Mouse (Mus musculus) liver, embryonic 16.5 days (tissue): ENCODE measurements at regions not wholly inside any gene's neighbourhood (a gene's known extent, or its start where the extent isn't known, plus 50 kb on each side); places are given as distances from the start of the nearest gene placed in this dataset.

Source experiments
- ATAC-seq: fragments of 200-750 bp; cut with Nextera tagmentation; 2 replicates; pipeline ENCODE4 v1.8.0; 2017; ENCODE audit warnings: low read depth, mild to moderate bottlenecking, moderate number of reproducible peaks, moderate library complexity
- H3K27ac ChIP-seq: fragments of 300-500 bp; sonication (generic); 2 replicates; pipeline ENCODE4 v1.5.1; 2014; ENCODE audit warnings: mild to moderate bottlenecking, low read length
- H3K27me3 ChIP-seq: fragments of 300-500 bp; sonication (generic); 2 replicates; pipeline ENCODE4 v1.6.1; 2014; ENCODE audit warnings: low read depth, low read length, mixed read lengths; ENCODE audit not compliant: control insufficient read depth, insufficient read depth
- H3K36me3 ChIP-seq: fragments of 300-500 bp; sonication (generic); 2 replicates; pipeline ENCODE4 v1.6.1; 2014; ENCODE audit warnings: mild to moderate bottlenecking; ENCODE audit not compliant: control insufficient read depth, insufficient read depth
- H3K4me1 ChIP-seq: fragments of 300-500 bp; sonication (generic); 2 replicates; pipeline ENCODE4 v1.6.1; 2014; ENCODE audit warnings: low read depth, low read length, mixed read lengths; ENCODE audit not compliant: control insufficient read depth
- H3K4me2 ChIP-seq: fragments of 300-500 bp; sonication (generic); 2 replicates; pipeline ENCODE4 v1.6.1; 2014; ENCODE audit warnings: low read depth, low read length, mixed read lengths
- H3K4me3 ChIP-seq: fragments of 300-500 bp; sonication (generic); 2 replicates; pipeline ENCODE4 v1.5.1; 2014; ENCODE audit warnings: low read depth, mild to moderate bottlenecking, low read length
- H3K9ac ChIP-seq: fragments of 300-500 bp; sonication (generic); 2 replicates; pipeline ENCODE4 v1.6.1; 2014; ENCODE audit warnings: low read depth, low read length
- H3K9me3 ChIP-seq: fragments of 300-500 bp; sonication (generic); replicated peaks from 2 replicates; pipeline ENCODE4 v1.6.1; 2016; ENCODE audit warnings: low read length; ENCODE audit not compliant: control insufficient read depth
- WGBS: fragments of 180-500 bp; shearing (Covaris S2); extraction: QIAGEN DNeasy Blood & Tissue Kit; methylation state at CpG from one replicate; pipeline ENCODE4 v1.1.7; 2014; ENCODE audit not compliant: insufficient replicate concordance; 5-methylcytosine and 5-hydroxymethylcytosine counted together

DNA sequence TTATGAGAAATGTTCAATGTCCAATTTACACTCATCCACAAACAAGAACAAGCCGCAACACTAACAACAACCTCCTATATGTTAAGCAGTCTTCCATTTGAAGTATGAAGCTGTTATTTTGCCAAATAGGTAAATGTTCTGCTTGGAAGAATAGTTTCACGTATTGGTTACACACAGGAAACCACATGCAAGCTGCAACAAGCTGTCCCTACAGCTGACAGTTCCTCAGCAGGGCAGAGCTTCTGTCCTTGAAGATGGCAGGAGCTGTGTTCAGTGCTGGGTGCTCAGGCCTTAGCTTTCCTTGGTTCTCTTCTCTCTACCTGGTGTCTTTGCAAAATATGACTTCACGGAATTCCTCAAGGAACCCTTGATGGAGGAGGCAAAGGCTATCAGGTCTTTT is 294.1 kb upstream of the Rnaseh2b start:
- WGBS = 39% methylated on average over 3 of the region's 3 CpGs
- ATAC-seq = no peak
- Histone ChIP-seq H3K36me3 (no peaks in the 10 kb centered on the region), H3K4me2 (no peak overlapping the region), H3K4me3 (no peak overlapping the region), H3K4me1 (no peaks in the 10 kb centered on the region), H3K27ac (no peak overlapping the region), H3K9ac (no peak overlapping the region), H3K9me3 (no peaks in the 10 kb centered on the region), H3K27me3 (no peaks in the 10 kb centered on the region)

DNA sequence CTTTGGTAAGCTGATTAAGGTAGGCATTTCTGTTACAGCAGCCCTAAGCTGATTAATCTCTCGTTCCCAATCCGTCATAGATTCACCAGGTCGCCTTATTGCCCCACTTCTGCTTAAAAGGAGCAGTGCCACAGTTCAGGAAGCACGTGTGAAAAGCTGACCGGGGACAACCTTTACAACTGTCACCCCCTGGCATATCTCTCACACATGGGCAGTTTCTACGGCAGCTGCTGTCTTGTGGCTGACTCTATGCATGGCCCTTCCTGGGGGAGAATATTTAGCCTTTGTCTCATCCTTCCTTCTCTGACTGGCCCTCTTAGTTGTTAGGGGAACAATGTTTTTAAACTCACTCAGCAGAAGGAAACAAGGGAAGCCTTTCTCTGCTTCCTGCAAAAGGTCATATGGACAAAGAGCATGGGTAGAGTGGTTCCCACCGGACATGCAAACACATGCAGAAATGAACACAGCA is 290.9 kb upstream of the Rnaseh2b start:
- H3K36me3 ChIP-seq = no peaks in the 10 kb centered on the region
- no peak overlapping the region for H3K27ac ChIP-seq
- no peak overlapping the region for H3K9ac ChIP-seq
- peak; percentile 41 for ATAC-seq
- no peaks in the 10 kb centered on the region for H3K4me1 ChIP-seq
- 15% methylated on average over 7 of the region's 7 CpGs for WGBS
- no peaks in the 10 kb centered on the region for H3K9me3 ChIP-seq
- no peak overlapping the region for H3K4me2 ChIP-seq
- H3K27me3 ChIP-seq = no peaks in the 10 kb centered on the region
- H3K4me3 ChIP-seq = no peak overlapping the region

GRCm38 (mm10) chr14:62002131-62002530 is 290.3 kb upstream of the Rnaseh2b start:
- no peak for ATAC-seq
- Histone ChIP-seq H3K4me2 (no peak overlapping the region), H3K27me3 (no peaks in the 10 kb centered on the region), H3K9me3 (no peaks in the 10 kb centered on the region), H3K9ac (no peak overlapping the region), H3K27ac (no peak overlapping the region), H3K36me3 (no peaks in the 10 kb centered on the region), H3K4me3 (no peak overlapping the region), H3K4me1 (no peaks in the 10 kb centered on the region)
- WGBS = 53% methylated on average over 5 of the region's 5 CpGs

GRCm38 (mm10) chr14:62003013-62003781 is 289.2 kb upstream of the Rnaseh2b start:
- Histone ChIP-seq H3K27me3 (no peaks in the 10 kb centered on the region), H3K27ac (no peak overlapping the region), H3K36me3 (no peaks in the 10 kb centered on the region), H3K9ac (no peak overlapping the region), H3K4me1 (no peaks in the 10 kb centered on the region), H3K4me2 (no peak overlapping the region), H3K4me3 (no peak overlapping the region), H3K9me3 (no peaks in the 10 kb centered on the region)
- no peak for ATAC-seq
- WGBS = 62% methylated on average over 16 of the region's 16 CpGs

GRCm38 (mm10) chr14:62003797-62004196 is 288.6 kb upstream of the Rnaseh2b start:
- H3K36me3 ChIP-seq = no peaks in the 10 kb centered on the region
- H3K27me3 ChIP-seq = no peaks in the 10 kb centered on the region
- H3K9me3 ChIP-seq = no peaks in the 10 kb centered on the region
- no peaks in the 10 kb centered on the region for H3K4me1 ChIP-seq
- no peak overlapping the region for H3K9ac ChIP-seq
- no peak overlapping the region for H3K4me3 ChIP-seq
- H3K27ac ChIP-seq = no peak overlapping the region
- ATAC-seq = no peak
- 53% methylated on average over 2 of the region's 2 CpGs for WGBS
- H3K4me2 ChIP-seq = no peak overlapping the region

GRCm38 (mm10) chr14:62008707-62009106 is 283.7 kb upstream of the Rnaseh2b start:
- no peak overlapping the region for H3K9ac ChIP-seq
- H3K36me3 ChIP-seq = no peaks in the 10 kb centered on the region
- WGBS = 68% methylated on average over 5 of the region's 5 CpGs
- no peaks in the 10 kb centered on the region for H3K4me1 ChIP-seq
- no peak overlapping the region for H3K27ac ChIP-seq
- no peak for ATAC-seq
- no peaks in the 10 kb centered on the region for H3K9me3 ChIP-seq
- no peak overlapping the region for H3K4me3 ChIP-seq
- H3K4me2 ChIP-seq = no peak overlapping the region
- no peaks in the 10 kb centered on the region for H3K27me3 ChIP-seq

DNA sequence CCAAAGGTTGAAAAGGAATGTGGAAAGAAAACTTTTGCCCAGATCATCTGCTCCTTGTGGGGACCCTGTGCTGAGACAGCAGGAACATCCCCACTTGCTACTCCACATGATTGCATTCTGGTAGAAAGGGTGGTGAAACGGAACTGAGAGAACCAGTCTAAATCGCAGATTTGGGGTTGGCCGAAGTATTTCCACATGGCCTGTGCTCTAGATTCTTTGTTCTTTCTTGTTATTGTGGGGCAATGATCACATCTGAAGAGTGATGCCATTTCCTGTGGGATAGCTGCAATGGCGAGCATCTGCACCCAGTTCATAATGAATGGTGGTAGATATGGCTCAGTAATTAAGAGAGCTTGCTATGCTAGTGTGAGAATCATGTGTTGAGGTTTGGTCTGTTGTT is 273.6 kb upstream of the Rnaseh2b start:
- H3K27ac ChIP-seq = no peak overlapping the region
- ATAC-seq = no peak
- no peak overlapping the region for H3K4me2 ChIP-seq
- WGBS = 59% methylated on average over 4 of the region's 4 CpGs
- no peaks in the 10 kb centered on the region for H3K9me3 ChIP-seq
- no peaks in the 10 kb centered on the region for H3K27me3 ChIP-seq
- no peak overlapping the region for H3K9ac ChIP-seq
- no peak overlapping the region for H3K4me3 ChIP-seq
- no peaks in the 10 kb centered on the region for H3K4me1 ChIP-seq
- H3K36me3 ChIP-seq = no peaks in the 10 kb centered on the region

GRCm38 (mm10) chr14:62020996-62021395 is 271.4 kb upstream of the Rnaseh2b start:
- Histone ChIP-seq H3K27ac (no peak overlapping the region), H3K4me2 (no peak overlapping the region), H3K9ac (no peak overlapping the region), H3K27me3 (no peaks in the 10 kb centered on the region), H3K36me3 (no peaks in the 10 kb centered on the region), H3K9me3 (no peaks in the 10 kb centered on the region), H3K4me1 (no peaks in the 10 kb centered on the region), H3K4me3 (no peak overlapping the region)
- WGBS = 66% methylated on average over 3 of the region's 3 CpGs
- ATAC-seq = no peak

DNA sequence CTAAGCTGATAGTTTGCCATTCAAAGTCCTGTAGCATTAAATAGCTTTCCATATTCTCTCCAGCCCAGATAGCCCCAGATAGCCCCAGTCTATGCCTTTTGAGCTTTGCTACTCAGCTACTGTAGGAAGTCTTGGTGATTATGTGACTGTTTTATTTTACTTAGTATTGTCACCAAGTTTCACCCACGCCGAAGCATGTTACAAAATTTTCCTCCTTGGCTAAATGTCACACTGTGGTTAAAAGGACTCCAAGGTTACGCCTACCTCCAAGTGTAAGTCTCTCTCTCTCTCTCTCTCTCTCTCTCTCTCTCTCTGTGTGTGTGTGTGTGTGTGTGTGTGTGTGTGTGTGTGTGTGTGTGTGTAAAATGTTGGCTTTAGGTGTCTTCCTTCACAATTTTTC is 270.2 kb upstream of the Rnaseh2b start:
- Histone ChIP-seq H3K27ac (no peak overlapping the region), H3K9me3 (no peaks in the 10 kb centered on the region), H3K4me1 (no peaks in the 10 kb centered on the region), H3K4me2 (no peak overlapping the region), H3K27me3 (no peaks in the 10 kb centered on the region), H3K36me3 (no peaks in the 10 kb centered on the region), H3K9ac (no peak overlapping the region), H3K4me3 (no peak overlapping the region)
- ATAC-seq = no peak
- WGBS = 66% methylated on average over 3 of the region's 3 CpGs
